Mouse (Mus musculus): ENCODE results near the gene Olfr364-ps1. TPM values are rescaled to one million over a fixed set of nuclear protein-coding genes. Genes with fewer than 3 reads are reported as not detected.

The Olfr364-ps1 gene
- not detected in 2 replicates for polyA plus RNA-seq (2015; fragmentation: Nextera tagmentation; extraction: Ambion mirVana)

DNA sequence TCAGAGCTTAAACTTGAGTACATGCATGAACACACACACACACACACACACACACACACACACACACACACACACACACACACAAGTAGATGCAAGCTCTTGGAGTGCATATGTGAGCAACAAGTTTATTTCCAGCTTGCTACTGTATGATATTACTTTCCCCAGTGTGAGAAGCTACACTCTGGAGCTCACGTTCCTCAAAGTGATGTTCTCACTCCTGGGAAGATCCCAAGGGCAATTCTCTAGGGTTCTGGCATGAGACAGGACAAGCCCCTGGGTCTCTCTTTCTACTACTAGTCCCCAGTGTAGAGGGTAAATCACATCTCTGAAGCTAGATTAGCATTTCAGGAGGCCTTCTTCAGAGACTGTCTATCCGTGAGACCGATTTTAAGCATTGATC, at the start of gene Olfr364-ps1:
Olfr364-ps1 (plus strand) TSS at position 301 of the 400 bp plus-strand sequence.
- Histone ChIP-seq H3K4me3 (replicated peaks) (no peak within 1 kb of the TSS), H3K27ac (replicated peaks) (no peak within 1 kb of the TSS), H3K4me1 (no peaks in the 10 kb centered on the region), H3K4me2 (replicated peaks) (no peak within 1 kb of the TSS), H3K36me3 (no peaks in the 10 kb centered on the region), H3K9me3 (replicated peaks) (no peaks in the 10 kb centered on the region), H3K9ac (no peak within 1 kb of the TSS), H3K27me3 (no peaks in the 10 kb centered on the region)
- no peak for ATAC-seq (ENCODE audit: insufficient number of reproducible peaks, low FRiP score, low TSS enrichment, low read depth)
- WGBS: 84% methylated on average over 3 of the region's 3 CpGs

GRCm38 (mm10) chr2:37117810-37118209, 21.3 kb upstream of the Olfr364-ps1 start, which contains the start of gene Olfr362:
Gene Olfr362 (minus strand): TSS chr2:37117910.
- Histone ChIP-seq H3K36me3 (no peaks in the 10 kb centered on the region), H3K9me3 (replicated peaks) (no peaks in the 10 kb centered on the region), H3K27ac (replicated peaks) (no peak within 1 kb of the TSS), H3K4me3 (replicated peaks) (no peak within 1 kb of the TSS), H3K4me1 (no peaks in the 10 kb centered on the region), H3K27me3 (no peaks in the 10 kb centered on the region), H3K4me2 (replicated peaks) (no peak within 1 kb of the TSS), H3K9ac (no peak within 1 kb of the TSS)
- no peak for ATAC-seq (ENCODE audit: insufficient number of reproducible peaks, low FRiP score, low TSS enrichment, low read depth)
- 79% methylated on average over 1 of the region's 1 CpGs for WGBS

GRCm38 (mm10) chr2:37187898-37188297, 48.8 kb downstream of the Olfr364-ps1 start, which contains the start of gene Olfr365:
Gene Olfr365 (plus strand): TSS chr2:37188198.
- Histone ChIP-seq H3K9ac (no peak within 1 kb of the TSS), H3K4me1 (no peaks in the 10 kb centered on the region), H3K27me3 (no peaks in the 10 kb centered on the region), H3K27ac (replicated peaks) (no peak within 1 kb of the TSS), H3K36me3 (no peaks in the 10 kb centered on the region), H3K9me3 (replicated peaks) (no peaks in the 10 kb centered on the region; the same call in 1 of the 2 replicates), H3K4me3 (replicated peaks) (no peak within 1 kb of the TSS), H3K4me2 (replicated peaks) (no peak within 1 kb of the TSS)
- no peak for ATAC-seq (ENCODE audit: insufficient number of reproducible peaks, low FRiP score, low TSS enrichment, low read depth)
- WGBS: 72% methylated on average over 3 of the region's 3 CpGs

Other genes with a start within 250 kb of the Olfr364-ps1 start
- gene Olfr353, start 246.4 kb upstream of the Olfr364-ps1 start, polyA plus RNA-seq (2015; fragmentation: Nextera tagmentation; extraction: Ambion mirVana): not detected in 2 replicates
- not detected in 2 replicates for gene Olfr354, start 233.6 kb upstream of the Olfr364-ps1 start, polyA plus RNA-seq (2015; fragmentation: Nextera tagmentation; extraction: Ambion mirVana)
- gene Olfr355, start 210.4 kb upstream of the Olfr364-ps1 start, polyA plus RNA-seq (2015; fragmentation: Nextera tagmentation; extraction: Ambion mirVana): not detected in 2 replicates
- gene Olfr356, start 202.2 kb upstream of the Olfr364-ps1 start, polyA plus RNA-seq (2015; fragmentation: Nextera tagmentation; extraction: Ambion mirVana): not detected in 2 replicates
- not detected in 2 replicates for gene Olfr357, start 145.5 kb upstream of the Olfr364-ps1 start, polyA plus RNA-seq (2015; fragmentation: Nextera tagmentation; extraction: Ambion mirVana)
- 0.03 and 0.05 TPM in 2 replicates for gene Olfr358, start 130.0 kb upstream of the Olfr364-ps1 start, polyA plus RNA-seq (2015; fragmentation: Nextera tagmentation; extraction: Ambion mirVana)
- 0.12 TPM in 1 of 2 replicates, not detected in the other for gene Olfr360, start 73.6 kb upstream of the Olfr364-ps1 start, polyA plus RNA-seq (2015; fragmentation: Nextera tagmentation; extraction: Ambion mirVana)
- gene Olfr361, start 50.0 kb upstream of the Olfr364-ps1 start, polyA plus RNA-seq (2015; fragmentation: Nextera tagmentation; extraction: Ambion mirVana): not detected in 2 replicates
- not detected in 2 replicates for gene Olfr362, start 21.4 kb upstream of the Olfr364-ps1 start, polyA plus RNA-seq (2015; fragmentation: Nextera tagmentation; extraction: Ambion mirVana)
- gene Olfr365, start 48.9 kb downstream of the Olfr364-ps1 start, polyA plus RNA-seq (2015; fragmentation: Nextera tagmentation; extraction: Ambion mirVana): not detected in 2 replicates
- not detected in 2 replicates for gene Olfr366, start 72.3 kb downstream of the Olfr364-ps1 start, polyA plus RNA-seq (2015; fragmentation: Nextera tagmentation; extraction: Ambion mirVana)
- gene Olfr368, start 187.2 kb downstream of the Olfr364-ps1 start, polyA plus RNA-seq (2015; fragmentation: Nextera tagmentation; extraction: Ambion mirVana): 0.27 and 0.43 TPM in 2 replicates
- 38.3 TPM in 2 replicates for gene Pdcl, start 220.0 kb downstream of the Olfr364-ps1 start, polyA plus RNA-seq (2015; fragmentation: Nextera tagmentation; extraction: Ambion mirVana)

All from embryonic facial prominence, embryonic 15.5 days (tissue).